Mouse (Mus musculus): ENCODE results near the gene Clasp1. TPM values are rescaled to one million over a fixed set of nuclear protein-coding genes. Genes with fewer than 3 reads are reported as not detected.
A peak's percentile ranks its signal among the peaks of the same experiment; 100 is the strongest.

Gene Clasp1
- polyA plus RNA-seq (2016; fragmentation: Nextera tagmentation; extraction: Ambion mirVana), result 79.7 and 81.1 TPM in 2 replicates

DNA sequence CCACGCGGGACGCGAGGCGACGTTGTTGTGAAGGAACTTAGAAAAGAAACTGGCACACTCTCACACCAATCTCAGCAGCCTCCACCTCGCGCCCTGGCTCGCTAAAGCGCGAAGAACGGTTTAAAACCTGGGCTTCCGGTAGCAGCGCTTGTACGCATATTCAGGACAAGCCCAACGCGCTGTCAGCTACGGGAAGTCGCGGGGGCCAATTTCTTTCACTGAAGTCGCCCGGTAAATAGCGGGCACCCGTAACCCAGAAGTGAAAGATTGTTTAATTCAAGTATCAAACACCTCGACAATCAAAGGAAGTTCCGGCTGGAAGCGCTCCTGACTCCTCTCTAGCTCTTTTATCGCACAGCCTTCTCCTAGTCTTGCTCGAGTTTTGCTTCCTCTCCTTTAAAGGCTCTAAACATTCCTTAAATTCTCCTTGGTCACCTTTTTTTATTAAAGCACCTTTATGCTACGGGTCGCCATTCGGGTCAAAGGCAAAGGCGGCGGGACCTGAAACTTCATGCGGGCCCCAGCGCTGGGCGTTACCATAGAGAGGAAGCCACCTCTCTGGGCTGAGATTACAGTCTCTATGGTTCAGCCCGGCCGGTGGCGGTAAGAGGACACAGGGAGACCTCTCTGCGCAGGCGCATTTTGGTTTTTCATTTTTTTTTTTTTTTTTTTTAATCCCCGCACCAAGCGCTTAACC is at the start of gene Clasp1:
Gene Clasp1 (plus strand): TSS at position 302 of the 697 bp plus-strand sequence.
- Histone ChIP-seq H3K36me3 (no peaks in the 10 kb centered on the region), H3K4me2 (replicated peaks) (peak within 1 kb of the TSS; percentile 58), H3K9me3 (no peaks in the 10 kb centered on the region), H3K4me1 (0 out of 2 replicates have a peak, but pooled peaks cover 4% of the 10 kb centered on the region), H3K27me3 (no peaks in the 10 kb centered on the region), H3K27ac (peak within 1 kb of the TSS; percentile 92), H3K9ac (peak within 1 kb of the TSS; percentile 89), H3K4me3 (peak within 1 kb of the TSS; percentile 95)
- under 1% methylated on average over 44 of the region's 44 CpGs for WGBS
- ATAC-seq (ENCODE audit: insufficient number of reproducible peaks, insufficient read depth, low FRiP score, low TSS enrichment), result peak; percentile 98

DNA sequence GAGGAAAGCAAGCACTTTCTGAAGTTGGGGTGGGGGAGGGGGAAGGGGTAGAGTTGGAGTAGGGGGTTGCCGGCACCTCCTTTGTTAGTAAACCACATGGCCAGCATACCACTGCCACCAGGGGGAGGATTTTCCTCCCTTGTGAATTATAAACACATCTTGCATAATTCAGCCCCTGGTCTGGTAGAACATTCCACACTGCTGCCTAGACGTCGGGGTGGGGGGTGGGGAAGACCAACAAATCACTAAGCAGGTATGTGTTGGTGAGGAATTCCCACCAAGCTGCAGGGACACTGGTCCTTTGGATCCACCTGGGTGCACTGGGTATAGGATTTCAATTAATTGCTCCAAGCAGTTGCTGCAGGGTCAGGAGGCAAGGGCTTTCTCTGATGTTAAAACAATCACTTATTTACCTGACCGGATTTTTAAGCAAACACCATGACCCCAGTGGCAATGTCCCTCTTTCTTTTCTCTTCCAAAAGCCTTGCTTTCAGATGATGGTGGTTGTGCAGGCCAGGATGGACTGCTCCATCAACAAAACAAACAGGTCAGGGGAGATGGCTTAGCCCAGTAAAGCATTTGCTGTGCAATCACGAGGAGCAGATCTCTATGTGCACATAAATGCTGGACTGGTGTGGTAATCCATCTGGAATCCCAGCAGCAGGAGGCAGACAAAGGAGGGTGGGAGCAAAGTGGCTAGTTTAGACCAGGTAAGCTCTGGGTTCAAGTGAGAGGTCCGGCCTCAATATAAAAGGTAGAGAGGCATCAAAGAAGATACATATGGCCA is 45.0 kb upstream of the Clasp1 start:
- no peak overlapping the region for H3K4me2 ChIP-seq (replicated peaks)
- 24% methylated on average over 6 of the region's 6 CpGs for WGBS
- no peak overlapping the region for H3K9ac ChIP-seq
- H3K4me3 ChIP-seq, result no peak overlapping the region
- H3K27ac ChIP-seq, result no peak overlapping the region
- no peak for ATAC-seq (ENCODE audit: insufficient number of reproducible peaks, insufficient read depth, low FRiP score, low TSS enrichment)
- H3K36me3 ChIP-seq, result no peaks in the 10 kb centered on the region
- no peaks in the 10 kb centered on the region for H3K9me3 ChIP-seq
- H3K4me1 ChIP-seq, result no peaks in the 10 kb centered on the region
- no peaks in the 10 kb centered on the region for H3K27me3 ChIP-seq

DNA sequence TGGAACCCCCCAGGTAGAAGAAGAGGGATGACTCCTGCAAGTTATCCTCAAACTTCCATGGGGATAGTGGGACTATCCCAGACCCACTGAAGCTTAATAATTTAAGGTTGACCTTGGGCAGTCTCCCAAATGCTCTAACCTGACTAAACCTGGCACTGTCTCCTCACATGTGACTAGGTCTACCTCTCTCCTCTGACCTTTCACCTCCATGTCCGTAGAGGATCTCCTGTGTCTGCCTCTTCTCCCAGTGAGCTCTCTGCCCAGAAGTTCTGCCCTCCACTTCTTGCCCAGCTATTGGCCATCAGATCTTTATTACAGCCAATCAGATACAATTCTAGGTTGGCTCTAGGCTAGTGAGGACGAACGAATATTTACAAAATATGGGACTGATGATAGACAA is 38.9 kb upstream of the Clasp1 start:
- Histone ChIP-seq H3K36me3 (no peaks in the 10 kb centered on the region), H3K4me1 (no peaks in the 10 kb centered on the region), H3K9me3 (no peaks in the 10 kb centered on the region), H3K9ac (no peak overlapping the region), H3K4me2 (replicated peaks) (no peak overlapping the region), H3K4me3 (no peak overlapping the region), H3K27me3 (no peaks in the 10 kb centered on the region), H3K27ac (no peak overlapping the region)
- ATAC-seq (ENCODE audit: insufficient number of reproducible peaks, insufficient read depth, low FRiP score, low TSS enrichment), result no peak
- WGBS, result 78% methylated on average over 3 of the region's 3 CpGs

DNA sequence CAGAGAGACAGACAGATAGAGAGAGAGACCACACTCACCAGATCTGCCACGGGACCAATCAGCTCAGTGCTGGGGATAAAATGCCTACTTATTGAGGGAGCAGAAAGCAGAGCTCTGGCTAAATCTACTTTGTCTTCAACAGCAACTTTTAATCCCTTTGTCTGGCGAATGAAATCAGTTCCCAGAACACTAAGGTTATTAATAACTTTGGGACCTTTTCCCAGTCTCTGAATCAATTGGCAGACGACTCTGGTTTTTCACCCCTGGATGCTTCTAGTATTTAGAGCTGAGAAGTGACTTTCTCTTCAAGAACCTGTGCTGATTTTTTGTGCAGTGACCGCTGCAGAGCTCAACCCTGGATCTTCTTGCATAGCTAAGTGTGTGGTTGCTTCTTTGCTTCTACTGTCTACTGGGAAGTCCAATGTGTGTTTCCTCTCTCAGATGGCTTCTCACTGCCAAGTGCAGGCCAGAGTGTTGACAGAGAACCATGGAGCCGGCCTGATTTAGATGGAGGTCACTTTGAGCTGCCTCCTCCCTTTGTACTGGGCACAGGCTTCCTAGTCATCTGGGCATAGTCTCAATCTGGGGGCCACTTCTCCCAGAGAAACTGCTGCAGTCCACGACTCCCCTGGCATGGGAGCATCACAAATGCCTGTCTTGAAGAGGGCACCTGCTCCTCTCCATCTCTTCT is 29.6 kb upstream of the Clasp1 start:
- Histone ChIP-seq H3K4me1 (no peaks in the 10 kb centered on the region), H3K27me3 (no peaks in the 10 kb centered on the region), H3K4me3 (no peak overlapping the region), H3K9ac (no peak overlapping the region), H3K36me3 (no peaks in the 10 kb centered on the region), H3K9me3 (no peaks in the 10 kb centered on the region), H3K4me2 (replicated peaks) (no peak overlapping the region), H3K27ac (no peak overlapping the region)
- WGBS, result 66% methylated on average over 6 of the region's 6 CpGs
- no peak for ATAC-seq (ENCODE audit: insufficient number of reproducible peaks, insufficient read depth, low FRiP score, low TSS enrichment)

DNA sequence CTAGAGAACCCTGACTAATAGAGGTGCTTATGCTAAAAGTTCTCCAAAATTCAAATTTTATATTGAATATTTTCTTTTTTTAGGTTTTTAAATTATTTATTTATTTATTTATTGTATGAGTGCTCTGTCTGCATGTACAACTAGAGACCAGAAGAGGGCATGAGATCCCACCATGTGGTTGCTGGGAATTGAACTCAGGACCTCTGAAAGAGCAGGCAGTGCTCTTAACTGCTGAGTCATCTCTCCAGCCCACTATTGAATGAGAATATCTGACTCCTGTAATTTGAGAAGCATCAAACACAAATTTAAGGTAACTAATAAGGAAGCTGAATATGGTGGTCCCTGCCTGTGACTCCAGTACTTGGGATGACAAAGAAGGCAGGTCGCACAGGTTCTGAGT is 20.9 kb upstream of the Clasp1 start:
- no peaks in the 10 kb centered on the region for H3K27me3 ChIP-seq
- no peaks in the 10 kb centered on the region for H3K4me1 ChIP-seq
- H3K9me3 ChIP-seq, result no peaks in the 10 kb centered on the region
- H3K27ac ChIP-seq, result no peak overlapping the region
- H3K4me3 ChIP-seq, result no peak overlapping the region
- no peak overlapping the region for H3K4me2 ChIP-seq (replicated peaks)
- ATAC-seq (ENCODE audit: insufficient number of reproducible peaks, insufficient read depth, low FRiP score, low TSS enrichment), result no peak
- no peak overlapping the region for H3K9ac ChIP-seq
- no peaks in the 10 kb centered on the region for H3K36me3 ChIP-seq
- 83% methylated on average over 1 of the region's 1 CpGs for WGBS

DNA sequence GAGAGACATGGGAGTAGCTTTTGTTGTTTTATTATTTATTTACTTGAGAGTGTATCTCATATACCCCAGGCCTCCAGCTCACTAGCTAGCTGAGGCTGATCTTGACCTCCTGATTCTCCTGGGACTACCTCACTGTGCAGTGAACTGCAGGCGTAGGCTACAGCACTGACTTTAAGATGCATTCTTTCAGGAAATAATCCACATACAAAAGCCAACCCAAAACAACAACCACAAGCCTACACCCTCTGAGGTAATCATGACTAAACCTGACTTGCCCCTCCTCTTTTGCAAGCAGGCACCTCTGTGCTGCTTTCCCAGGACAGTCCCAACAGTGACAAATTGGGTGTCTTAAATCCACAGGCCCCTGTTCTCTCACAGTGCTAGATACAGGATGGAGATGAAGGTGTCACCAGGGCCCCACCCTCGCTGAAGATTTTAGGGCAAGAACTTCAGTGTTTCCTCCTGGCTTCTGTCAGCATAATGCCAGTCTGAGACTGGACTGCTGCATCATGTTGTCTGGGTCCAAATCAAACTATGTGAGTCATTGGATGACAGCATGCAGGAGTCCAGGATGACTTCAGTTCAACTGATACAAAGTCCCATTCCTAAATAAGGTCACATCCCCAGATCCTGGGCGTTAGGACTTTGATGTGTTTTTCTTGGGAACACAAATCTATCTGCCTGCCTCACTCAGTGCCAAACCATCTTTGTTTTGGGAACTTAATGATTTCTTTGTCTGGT is 20.0 kb upstream of the Clasp1 start:
- H3K36me3 ChIP-seq, result no peaks in the 10 kb centered on the region
- H3K9ac ChIP-seq, result no peak overlapping the region
- ATAC-seq (ENCODE audit: insufficient number of reproducible peaks, insufficient read depth, low FRiP score, low TSS enrichment), result no peak
- no peak overlapping the region for H3K4me2 ChIP-seq (replicated peaks)
- no peaks in the 10 kb centered on the region for H3K9me3 ChIP-seq
- no peaks in the 10 kb centered on the region for H3K4me1 ChIP-seq
- no peaks in the 10 kb centered on the region for H3K27me3 ChIP-seq
- 62% methylated on average over 3 of the region's 3 CpGs for WGBS
- H3K4me3 ChIP-seq, result no peak overlapping the region
- H3K27ac ChIP-seq, result no peak overlapping the region

DNA sequence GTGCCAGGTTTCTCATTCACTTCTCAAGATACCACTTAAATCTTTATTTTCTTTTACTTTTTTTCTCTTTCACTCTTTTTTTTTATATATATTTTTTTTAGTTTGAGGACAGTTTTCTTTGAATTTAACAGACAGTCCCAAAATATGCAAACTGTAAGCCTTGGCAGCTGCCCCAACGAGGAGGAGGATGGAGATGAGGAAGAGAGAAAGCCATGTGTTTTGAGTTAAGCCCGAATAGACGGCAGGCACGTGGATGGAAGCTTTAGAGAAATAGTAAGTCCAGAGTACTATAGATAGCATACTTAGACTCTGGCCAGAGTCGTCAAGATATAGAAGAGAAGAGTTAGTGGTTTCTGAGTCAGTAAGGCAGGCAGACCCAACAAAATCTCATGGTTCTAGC is 11.1 kb upstream of the Clasp1 start:
- 36% methylated on average over 5 of the region's 5 CpGs for WGBS

DNA sequence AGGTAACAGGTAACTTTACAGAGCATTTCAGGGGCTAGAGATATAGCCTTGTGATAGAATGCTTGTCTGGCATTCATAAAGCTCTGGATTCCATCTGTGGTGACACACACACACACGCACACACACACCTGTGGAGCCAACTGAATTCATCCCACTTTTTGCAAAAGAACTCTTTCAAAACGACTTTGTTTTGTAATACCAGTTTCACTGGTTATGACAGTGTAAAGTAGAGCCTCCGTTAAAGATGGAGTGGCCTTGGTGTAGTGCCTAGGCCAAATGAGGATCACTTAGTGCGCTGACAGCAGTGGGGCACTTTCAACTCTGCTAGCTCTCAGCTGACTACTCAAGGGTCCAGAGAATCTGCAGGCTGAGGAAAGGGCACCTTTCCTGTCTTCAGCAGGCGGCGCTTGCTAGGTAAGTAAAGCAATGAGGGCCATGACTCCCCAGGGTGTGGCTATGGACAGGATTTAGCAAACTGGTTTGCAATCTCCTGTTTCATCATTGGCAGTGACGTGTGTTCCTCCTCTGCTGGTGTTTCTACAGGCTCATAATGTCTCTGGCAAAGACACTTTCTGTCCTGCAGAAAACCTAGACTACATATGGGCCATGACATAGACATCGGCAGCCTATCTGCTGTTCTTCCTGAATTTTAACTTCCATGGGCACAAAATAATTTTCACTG is 8.6 kb upstream of the Clasp1 start:
- no peak overlapping the region for H3K4me3 ChIP-seq
- no peak for ATAC-seq (ENCODE audit: insufficient number of reproducible peaks, insufficient read depth, low FRiP score, low TSS enrichment)
- 77% methylated on average over 8 of the region's 8 CpGs for WGBS

More for the DNA sequence above, 11.1 kb upstream of the Clasp1 start:
- Histone ChIP-seq H3K27ac (no peak overlapping the region), H3K9me3 (no peaks in the 10 kb centered on the region), H3K9ac (no peak overlapping the region), H3K4me2 (replicated peaks) (no peak overlapping the region), H3K4me3 (no peak overlapping the region), H3K27me3 (no peaks in the 10 kb centered on the region), H3K36me3 (no peaks in the 10 kb centered on the region), H3K4me1 (no peaks in the 10 kb centered on the region)
- no peak for ATAC-seq (ENCODE audit: insufficient number of reproducible peaks, insufficient read depth, low FRiP score, low TSS enrichment)

DNA sequence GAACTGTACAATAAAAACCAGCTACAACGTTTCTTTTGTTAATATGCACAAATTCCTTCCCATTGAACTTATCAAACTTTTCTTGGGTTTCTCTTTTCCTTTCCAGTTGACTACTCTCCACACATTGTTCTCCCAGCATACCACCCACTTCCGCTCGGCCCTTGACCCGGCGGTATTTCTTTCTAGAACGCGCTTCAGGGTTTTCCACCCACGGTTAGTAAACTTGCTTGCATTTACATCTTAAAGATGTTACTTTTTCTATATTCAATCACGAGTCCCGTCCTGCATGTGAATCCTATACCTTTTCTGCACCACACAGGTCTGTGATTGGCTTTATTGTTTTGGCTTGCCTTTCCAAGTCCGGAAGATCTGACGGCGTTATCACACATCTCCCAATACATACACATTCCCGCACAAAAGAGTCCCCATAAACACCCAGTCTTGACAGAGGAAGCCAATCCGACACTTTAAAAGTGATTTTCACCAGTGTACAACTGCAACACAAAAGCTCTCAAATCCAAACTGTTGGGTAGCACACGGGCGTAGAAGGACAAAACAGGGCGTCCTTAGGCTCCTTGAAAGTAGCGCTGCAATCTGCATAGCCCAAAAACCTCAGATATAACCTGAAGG is 616 bp upstream of the Clasp1 start:
- WGBS, result under 1% methylated on average over 19 of the region's 19 CpGs
- H3K4me3 ChIP-seq, result peak overlapping the region; percentile 95
- no peak for ATAC-seq (ENCODE audit: insufficient number of reproducible peaks, insufficient read depth, low FRiP score, low TSS enrichment)
- no peaks in the 10 kb centered on the region for H3K9me3 ChIP-seq
- H3K27me3 ChIP-seq, result no peaks in the 10 kb centered on the region
- H3K36me3 ChIP-seq, result no peaks in the 10 kb centered on the region
- H3K4me2 ChIP-seq (replicated peaks), result peak overlapping the region; percentile 58
- peak overlapping the region; percentile 67 for H3K9ac ChIP-seq
- 0 out of 2 replicates have a peak, but pooled peaks cover 4% of the 10 kb centered on the region for H3K4me1 ChIP-seq
- peak overlapping the region; percentile 92 for H3K27ac ChIP-seq

More for the DNA sequence above, 8.6 kb upstream of the Clasp1 start:
- Histone ChIP-seq H3K36me3 (no peaks in the 10 kb centered on the region), H3K9ac (no peak overlapping the region), H3K27ac (no peak overlapping the region), H3K27me3 (no peaks in the 10 kb centered on the region), H3K4me1 (no peaks in the 10 kb centered on the region), H3K4me2 (replicated peaks) (no peak overlapping the region), H3K9me3 (no peaks in the 10 kb centered on the region)

DNA sequence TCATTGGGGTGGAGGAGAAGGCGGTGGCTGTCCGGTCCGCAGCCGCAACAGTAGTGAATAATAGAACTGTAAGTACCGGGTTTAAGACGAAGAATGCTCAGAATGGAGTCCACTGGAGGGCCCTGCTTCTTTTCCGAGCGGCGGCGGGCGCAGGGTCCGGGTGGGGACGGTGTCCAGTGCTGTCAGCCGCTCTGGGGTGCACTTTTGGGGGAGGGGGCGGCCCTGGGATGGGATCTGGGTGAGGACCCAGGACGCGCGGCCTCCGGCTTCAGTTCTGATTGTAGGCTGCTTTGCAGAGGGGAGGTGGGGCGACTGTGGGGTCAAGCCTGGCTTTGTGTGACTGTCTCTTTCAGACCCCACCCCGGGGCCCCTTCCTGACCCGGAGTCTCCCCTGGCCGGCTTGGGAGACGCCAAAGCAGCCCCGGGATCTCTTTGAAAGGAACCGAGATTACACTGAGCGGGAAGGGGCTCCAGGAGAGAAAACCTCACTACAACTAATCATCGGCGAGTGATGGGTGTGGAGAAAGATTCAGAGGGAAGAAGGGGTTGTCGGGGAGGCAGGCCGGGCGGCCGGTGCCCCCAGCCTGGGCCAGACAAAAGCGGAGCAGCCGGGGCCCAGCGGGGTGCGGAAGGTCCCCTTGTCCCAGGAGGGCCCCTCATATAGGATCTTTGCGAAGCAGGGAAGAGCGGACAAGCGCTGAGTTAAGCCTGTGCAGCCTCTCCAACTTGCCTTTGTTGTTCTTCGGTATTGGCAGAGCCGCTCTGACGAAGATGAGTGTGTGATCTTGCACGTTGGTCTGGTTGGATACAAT is 802 bp downstream of the Clasp1 start:
- Histone ChIP-seq H3K4me3 (peak overlapping the region; percentile 95), H3K27ac (peak overlapping the region; percentile 92), H3K4me2 (replicated peaks) (peak overlapping the region; percentile 51), H3K27me3 (no peaks in the 10 kb centered on the region), H3K9ac (peak overlapping the region; percentile 89), H3K4me1 (0 out of 2 replicates have a peak, but pooled peaks cover 4% of the 10 kb centered on the region), H3K9me3 (no peaks in the 10 kb centered on the region), H3K36me3 (no peaks in the 10 kb centered on the region)
- peak; percentile 58 for ATAC-seq (ENCODE audit: insufficient number of reproducible peaks, insufficient read depth, low FRiP score, low TSS enrichment)
- WGBS, result under 1% methylated on average over 44 of the region's 44 CpGs
